Mouse (Mus musculus) myocyte (in vitro differentiated cells): ENCODE results near the gene Spaca7.

Experiments
- CEBPB ChIP-seq: IDR thresholded peaks from 2 replicates; pipeline ENCODE4 v1.6.1; 2011; ENCODE audit warnings: mild to moderate bottlenecking, moderate library complexity; ENCODE audit not compliant: poor library complexity, insufficient read depth, severe bottlenecking
- E2F4 ChIP-seq: IDR thresholded peaks from one replicate; pipeline ENCODE4 v1.6.1; 2011; ENCODE audit warnings: mild to moderate bottlenecking, control low read depth, moderate library complexity; ENCODE audit not compliant: insufficient read depth
- MAX ChIP-seq: IDR thresholded peaks from one replicate; pipeline ENCODE4 v1.6.1; 2011; ENCODE audit warnings: low read depth, mild to moderate bottlenecking, control low read depth
- MYOD1 ChIP-seq, 3 experiments: IDR thresholded peaks; one replicate each; pipeline ENCODE4 v1.6.1; 2011; ENCODE audit warnings: control low read depth in 2 of 3, low read depth in 2 of 3, mild to moderate bottlenecking in 2 of 3, moderate library complexity in 1 of 3; ENCODE audit not compliant: insufficient read length in 2 of 3, control insufficient read depth in 1 of 3
- MYOG ChIP-seq, 3 experiments: IDR thresholded peaks; one replicate each; pipeline ENCODE4 v1.6.1; 2011; ENCODE audit warnings: control low read depth in 2 of 3, low read depth in 2 of 3, mild to moderate bottlenecking in 2 of 3; ENCODE audit not compliant: insufficient read length in 2 of 3, control insufficient read depth in 1 of 3, insufficient read depth in 1 of 3
- POLR2A ChIP-seq: IDR thresholded peaks from one replicate; pipeline ENCODE4 v1.6.1; 2011; ENCODE audit warnings: low read depth, mild to moderate bottlenecking, control low read depth, moderate library complexity; ENCODE audit not compliant: insufficient read length
- POLR2AphosphoS2 ChIP-seq: IDR thresholded peaks from one replicate; pipeline ENCODE4 v1.6.1; 2011; ENCODE audit warnings: low read depth, control low read depth; ENCODE audit not compliant: insufficient read length
- TCF12 ChIP-seq: IDR thresholded peaks from one replicate; pipeline ENCODE4 v1.6.1; 2011; ENCODE audit warnings: mild to moderate bottlenecking, control low read depth; ENCODE audit not compliant: poor library complexity, insufficient read depth, severe bottlenecking
- USF1 ChIP-seq: IDR thresholded peaks from one replicate; pipeline ENCODE4 v1.6.1; 2011; ENCODE audit warnings: low read depth, mild to moderate bottlenecking, control low read depth, moderate library complexity

DNA sequence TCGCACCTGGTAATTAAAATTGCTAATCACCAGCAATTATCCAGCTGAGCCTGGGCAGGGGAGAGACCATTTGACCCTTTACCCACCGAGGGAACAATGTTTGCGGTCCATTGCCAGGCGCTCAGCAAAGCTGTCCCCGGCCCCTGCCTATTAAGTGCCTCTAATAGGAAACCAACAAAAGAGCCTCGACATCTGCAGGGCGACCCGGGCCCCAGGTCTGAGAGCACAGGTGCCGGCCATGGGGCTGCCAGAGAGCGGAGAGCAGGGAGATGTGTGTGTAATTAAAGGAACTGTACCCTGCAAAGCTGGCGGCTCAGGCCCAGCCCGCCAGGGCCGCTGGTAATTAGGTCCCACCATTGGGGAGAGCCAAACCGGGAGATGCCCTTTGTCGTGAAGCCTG is 24.6 kb upstream of the Spaca7 start:
- TF ChIP-seq MAX (no peak), TCF12 (no peak), POLR2AphosphoS2 (no peak), POLR2A (no peak), MYOG (IDR thresholded peaks at IDR 0.05; ENCODE audit: control insufficient read depth in 1 of 3, insufficient read depth in 1 of 3, insufficient read length in 2 of 3, low read depth in 2 of 3) (no peak), E2F4 (no peak), CEBPB (no peak), USF1 (no peak), MYOD1 (IDR thresholded peaks at IDR 0.05; ENCODE audit: control insufficient read depth in 1 of 3, insufficient read length in 2 of 3, low read depth in 2 of 3) (no peak)
